Mouse (Mus musculus) G1E-ER4 (cell line): ENCODE measurements around the gene Sptssa. TPM values are rescaled to one million over a fixed set of nuclear protein-coding genes. Genes with fewer than 3 reads are reported as not detected.

ENCODE experiments used
- GATA1 ChIP-seq: IDR thresholded peaks from one replicate; pipeline ENCODE4 v1.8.0; 2012; ENCODE audit warnings: low read length, inconsistent platforms
- polyA plus RNA-seq: library from polyadenylated mRNA; stranded (reverse); fragments of >175 nt; gene quantifications from 2 replicates; pipeline ENCODE4 v1.2.3, GENCODE M21; 2012

Sptssa gene
- polyA plus RNA-seq, 1 experiment: 16.6 TPM

DNA sequence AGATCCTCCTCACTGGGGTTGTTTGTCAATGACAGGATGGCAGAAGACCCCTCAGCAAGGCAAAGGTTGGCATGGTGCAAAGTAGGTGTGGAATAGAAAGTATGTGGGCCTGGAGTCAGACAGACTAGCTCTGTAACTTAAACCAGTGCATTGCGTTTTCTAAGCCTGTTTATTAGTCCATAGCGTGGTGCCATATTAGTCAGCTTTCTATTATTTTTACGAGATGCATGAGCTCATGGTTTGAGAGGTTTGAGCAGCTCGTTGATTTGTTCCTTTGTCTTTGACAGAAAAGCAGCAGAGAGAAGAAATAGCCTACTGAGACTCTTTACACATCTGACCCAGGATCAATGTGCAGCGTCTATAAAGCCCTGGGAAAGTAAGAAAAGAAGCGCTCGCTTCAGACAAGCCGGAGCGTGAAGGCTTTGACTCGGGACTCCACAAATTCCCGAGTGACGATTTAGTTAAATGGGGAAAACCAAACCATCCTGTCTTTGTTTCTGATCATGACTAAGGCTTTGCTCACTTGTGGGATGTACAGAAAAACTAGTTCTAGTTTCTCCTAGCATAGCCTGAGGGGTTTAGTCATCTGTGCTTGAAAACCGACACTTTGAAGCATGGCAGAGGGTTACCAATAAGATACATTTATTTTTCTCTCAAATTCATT, 36.2 kb downstream of the Sptssa start:
- no peak for TF ChIP-seq GATA1

DNA sequence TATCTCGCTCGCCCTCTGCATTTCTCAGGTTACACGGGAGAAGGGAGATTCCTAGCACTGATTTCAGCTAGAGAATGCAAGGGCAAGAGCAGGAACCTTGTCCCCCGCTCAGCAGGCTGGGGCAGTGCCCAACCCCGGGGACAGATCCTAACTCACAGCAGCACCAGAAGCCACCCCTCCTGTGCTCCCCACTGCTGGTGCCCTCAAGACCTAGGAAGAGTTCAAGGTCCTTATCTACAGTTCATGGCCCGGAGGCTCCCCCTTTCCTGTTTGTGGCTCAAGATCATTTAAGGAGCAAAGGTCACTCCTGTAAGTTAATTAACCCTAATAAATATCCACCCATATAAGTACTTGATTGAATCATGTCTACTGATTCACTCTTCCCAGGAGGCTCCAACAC, 47.4 kb downstream of the Sptssa start:
- no peak for TF ChIP-seq GATA1

DNA sequence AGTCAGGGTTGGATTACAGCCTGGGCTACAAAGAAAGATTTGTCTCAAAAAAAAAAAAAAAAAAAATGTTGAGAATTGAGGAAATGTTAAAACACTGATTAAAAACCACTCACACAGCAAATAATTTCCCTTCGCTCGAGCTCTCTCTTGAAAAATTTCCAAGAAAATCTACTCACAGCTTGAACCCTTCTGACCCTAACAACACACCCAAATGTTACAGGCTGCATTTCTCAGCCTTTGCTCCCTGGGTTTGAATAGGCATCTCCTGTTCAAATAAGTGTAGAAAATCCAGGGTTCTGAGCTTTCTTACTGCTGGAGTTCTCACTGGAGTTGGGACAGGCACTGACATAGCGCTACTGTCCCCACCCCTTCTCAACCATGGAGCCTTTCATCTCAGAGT, 51.2 kb downstream of the Sptssa start:
- no peak for TF ChIP-seq GATA1

DNA sequence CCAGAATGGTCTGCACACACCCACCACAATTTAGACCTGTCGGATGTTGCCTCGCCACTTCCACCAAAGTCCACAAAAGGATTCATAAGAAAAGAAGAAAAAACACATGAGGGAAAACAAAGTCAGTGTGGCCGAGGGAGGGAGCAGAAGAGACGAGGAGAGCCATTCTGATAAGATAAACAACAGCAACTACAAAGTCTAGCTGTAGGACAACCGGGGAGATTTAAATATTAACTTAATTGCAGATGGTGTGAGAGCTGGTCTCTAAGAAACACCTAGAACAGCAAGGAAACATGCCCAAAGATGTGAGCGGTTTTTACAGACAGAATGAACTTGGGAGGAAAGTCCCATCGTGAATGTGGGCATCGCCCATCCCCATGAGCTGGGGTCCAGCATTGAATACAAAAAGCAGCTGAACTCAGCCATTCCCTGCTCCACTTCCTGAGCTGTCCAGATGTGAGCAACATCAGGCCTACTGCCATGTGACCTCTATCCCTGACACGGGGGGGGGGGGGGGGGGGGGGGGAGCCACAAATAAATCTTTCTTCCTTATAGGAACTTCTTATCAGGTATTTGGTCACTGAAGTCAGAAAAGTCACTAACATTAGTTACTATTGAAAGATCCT, 52.7 kb downstream of the Sptssa start:
- no peak for TF ChIP-seq GATA1

DNA sequence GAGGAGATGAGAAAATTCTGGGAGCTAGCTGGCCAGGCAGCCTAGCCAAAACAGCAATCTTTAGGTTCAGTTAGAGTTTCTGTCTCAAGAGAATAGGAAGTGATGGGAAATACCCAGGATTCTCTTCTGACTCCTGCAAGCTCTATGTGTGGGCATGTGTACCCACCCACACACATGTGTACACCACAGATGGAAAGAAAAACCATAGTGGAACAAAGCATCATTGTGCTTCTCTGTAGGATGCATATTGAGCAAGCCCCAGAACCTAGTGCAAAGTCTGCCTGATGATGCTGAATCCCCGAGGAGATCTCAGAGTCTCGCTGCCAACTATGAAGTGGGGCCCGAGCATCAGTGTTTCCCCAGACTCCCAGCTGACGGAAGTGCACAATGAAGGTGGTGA, 55.9 kb downstream of the Sptssa start:
- no peak for TF ChIP-seq GATA1

DNA sequence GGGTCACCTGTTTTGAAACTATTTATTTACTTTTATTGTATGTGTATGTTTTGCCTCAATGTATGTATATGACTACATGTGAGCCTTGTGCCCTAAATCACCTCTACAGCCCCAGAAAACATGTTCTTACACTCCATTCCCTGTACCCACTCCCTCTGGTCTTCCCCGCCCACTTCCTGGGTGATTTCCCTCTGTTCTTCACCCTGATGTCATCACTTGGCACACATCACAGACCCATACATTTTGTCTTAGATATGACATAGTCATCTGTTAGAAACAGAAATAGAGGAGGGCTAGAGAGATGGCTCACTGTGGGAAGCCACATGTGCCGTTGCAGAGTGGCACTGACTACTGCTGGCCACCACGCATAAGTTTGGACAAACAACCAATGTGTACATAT, 58.0 kb downstream of the Sptssa start:
- no peak for TF ChIP-seq GATA1

DNA sequence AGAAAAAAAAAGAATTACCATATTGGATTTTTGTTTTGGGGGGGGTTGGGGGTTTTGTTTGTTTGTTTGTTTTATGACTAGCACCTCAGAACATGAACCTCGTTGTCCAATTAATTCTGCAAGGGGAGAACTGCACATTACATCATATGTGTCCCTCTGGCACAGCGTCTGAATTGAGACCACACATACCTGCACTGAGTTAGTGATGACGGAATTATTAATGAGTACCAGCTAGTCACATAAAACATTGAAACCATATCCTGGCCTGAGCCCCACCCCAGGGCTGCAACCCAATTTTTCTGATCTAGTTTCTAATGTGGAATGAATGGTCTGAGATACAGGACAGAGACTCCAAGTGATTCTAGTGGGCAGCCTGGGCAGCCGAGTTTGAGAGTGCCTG, 59.7 kb downstream of the Sptssa start:
- no peak for TF ChIP-seq GATA1

Other genes with a start within 250 kb of the Sptssa start
- 50.8 and 100 TPM in 2 replicates for gene Eapp, start 39.3 kb upstream of the Sptssa start, polyA plus RNA-seq
- 7.4 and 10.3 TPM in 2 replicates for gene Snx6, start 139.1 kb upstream of the Sptssa start, polyA plus RNA-seq
- 2.4 and 3.3 TPM in 2 replicates for gene Cfl2, start 206.3 kb upstream of the Sptssa start, polyA plus RNA-seq